Mouse (Mus musculus) liver, embryonic 14.5 days (tissue): ENCODE data around the gene Slco2a1.

ENCODE experiments used
- CTCF ChIP-seq: IDR thresholded peaks from 2 replicates; pipeline ENCODE4 v1.5.1; 2016; ENCODE audit warnings: antibody characterized with exemption, low read depth, control low read depth
- EP300 ChIP-seq: IDR thresholded peaks from 2 replicates; pipeline ENCODE4 v1.6.1; 2016; ENCODE audit warnings: antibody characterized with exemption, low read depth

DNA sequence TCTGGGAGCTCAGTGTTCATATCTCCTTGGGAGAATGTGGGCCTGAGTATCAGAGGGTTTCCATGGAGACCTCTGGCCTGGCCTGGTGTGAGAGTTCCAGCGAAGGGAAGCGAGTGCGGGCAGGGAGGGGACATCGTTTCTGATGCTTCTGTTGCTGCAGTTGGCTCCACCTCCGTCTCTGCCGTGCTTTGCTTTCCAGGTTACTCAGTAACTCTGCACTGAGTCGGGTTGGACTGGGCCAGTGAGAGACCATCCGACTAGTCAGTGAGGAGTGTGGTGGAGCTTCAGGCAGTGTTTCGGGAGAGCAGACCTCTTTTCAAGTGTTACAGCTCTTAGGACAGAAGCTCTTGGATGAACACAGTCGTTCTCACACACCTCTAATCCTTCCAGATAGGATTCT, 8.6 kb upstream of the Slco2a1 start:
- TF ChIP-seq CTCF (no peak), EP300 (no peak)
